Mouse (Mus musculus) brain, adult 10 weeks (tissue): ENCODE measurements around the gene Hacl1. TPM values are rescaled to one million over a fixed set of nuclear protein-coding genes. Genes with fewer than 3 reads are reported as not detected.

Experiments used
- polyA plus RNA-seq: library from polyadenylated mRNA; stranded (reverse); fragments of 350-450 nt; fragmentation: Illumina TruSeq; extraction: RNeasy Lipid Tissue Mini Kit (QIAGEN cat#74804); gene quantifications from one replicate; pipeline ENCODE4 v1.2.3, GENCODE M21; 2015; ENCODE audit warnings: low read depth, low replicate concordance

Hacl1 gene
- 15.4 TPM for polyA plus RNA-seq

GRCm38 (mm10) chr14:31640890-31641505 is at the start of gene Hacl1, which contains the start of gene Btd:
Gene Hacl1 (minus strand): TSS chr14:31641286.
Gene Btd (plus strand): TSS chr14:31641028.

GRCm38 (mm10) chr14:31640346-31640889 is 668 bp downstream of the Hacl1 start, which contains the start of gene Gm49387:
Gene Gm49387 (minus strand): TSS chr14:31640878.

GRCm38 (mm10) chr14:31591243-31591642 is 49.8 kb downstream of the Hacl1 start, which contains the start of gene Colq:
Gene Colq (minus strand): TSS chr14:31591343.

Other genes starting within 250 kb of the Hacl1 start
- 42.6 TPM for gene Sh3bp5, start 205.2 kb downstream of the Hacl1 start, polyA plus RNA-seq
- 13.4 TPM for gene Eaf1, start 146.9 kb downstream of the Hacl1 start, polyA plus RNA-seq
- gene Mettl6, start 146.2 kb downstream of the Hacl1 start, polyA plus RNA-seq: 26.8 TPM
- gene Colq, start 49.9 kb downstream of the Hacl1 start, polyA plus RNA-seq: 1.0 TPM
- not detected for gene Gm49387, start 408 bp downstream of the Hacl1 start, polyA plus RNA-seq
- gene Btd, start 258 bp downstream of the Hacl1 start, polyA plus RNA-seq: 11.0 TPM
- gene Ankrd28, start 189.4 kb upstream of the Hacl1 start, polyA plus RNA-seq: 35.2 TPM